Mouse (Mus musculus) B cell, adult 2 months (primary cell): ENCODE data around the gene Lsm3.
"Not testable (repeated sequence)": the region's sequence is repeated elsewhere in the genome, so short reads cannot be mapped to it uniquely, and the experiment has no call there.

Experiments
- DNase-seq, 2 experiments: peaks; one replicate each; pipeline ENCODE4 v3.0.0; 2022

Lsm3 gene

DNA sequence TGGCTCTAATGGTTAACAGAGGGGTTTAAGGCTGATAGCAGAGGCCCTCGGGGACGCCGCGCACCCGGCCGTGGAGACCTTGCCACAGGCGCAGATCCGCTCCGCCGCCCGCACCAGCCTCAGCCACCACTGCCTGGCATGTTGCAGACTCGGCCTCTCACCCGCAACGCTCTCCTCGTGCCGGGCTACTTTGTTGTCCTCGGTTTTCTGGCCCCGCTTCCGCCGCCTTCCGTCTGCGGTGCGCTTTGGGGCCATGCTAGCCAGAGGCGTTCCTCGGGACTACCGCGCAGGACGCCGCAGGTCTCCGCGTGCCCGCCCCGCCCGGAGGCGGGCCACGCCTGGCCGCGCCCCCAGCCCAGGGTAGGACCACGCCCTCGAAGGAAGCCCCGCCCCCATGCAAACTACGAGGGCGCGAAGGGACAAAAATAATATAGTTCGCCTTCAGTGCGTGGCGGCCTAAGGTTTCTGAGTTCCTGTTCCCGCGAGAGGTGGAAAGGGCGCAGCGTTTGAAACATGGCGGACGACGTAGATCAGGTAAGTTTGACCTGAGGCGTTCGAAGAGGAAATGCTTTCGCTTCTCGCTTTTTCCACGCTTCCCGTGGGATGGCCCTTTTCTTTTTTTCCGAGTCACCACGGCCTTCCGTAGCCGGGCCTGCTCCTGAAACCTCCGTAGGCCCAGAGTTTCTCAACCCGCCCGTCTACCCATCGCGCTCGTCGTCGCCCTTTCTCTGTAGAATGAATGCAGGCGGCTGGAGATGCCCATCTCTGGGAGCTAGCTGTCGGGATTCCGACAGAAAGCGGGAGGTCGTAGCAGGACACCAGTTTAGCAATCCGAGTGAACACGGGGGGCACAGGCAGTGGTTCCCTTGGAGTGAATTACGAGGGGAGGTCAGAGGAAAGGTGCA, at the start of gene Lsm3, which contains the start of gene Xpc:
Gene Lsm3, plus strand, starts transcription at position 384 of the 905 bp plus-strand sequence.
Gene Xpc, minus strand, starts transcription at position 344 of the 905 bp plus-strand sequence.
- peak; percentile 99 to 100 for DNase-seq

DNA sequence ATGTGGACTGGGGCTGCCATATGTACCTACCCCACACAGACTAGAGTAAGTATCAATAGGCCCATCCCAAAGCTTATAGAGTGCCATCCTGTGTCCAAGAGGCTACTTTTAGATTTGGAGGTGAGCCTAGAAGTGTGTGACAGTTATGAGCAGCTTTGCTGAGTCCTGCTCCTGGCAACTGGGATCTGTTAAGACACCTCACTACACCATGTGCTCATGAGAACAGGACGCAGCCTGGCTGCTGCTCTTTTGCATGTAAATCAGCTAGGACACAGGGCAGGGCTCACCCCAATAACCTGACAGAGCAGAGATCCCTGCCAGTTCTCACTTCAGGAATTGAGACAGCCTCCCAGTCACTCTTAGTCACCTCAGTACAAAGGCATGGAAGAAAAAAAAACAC, 48.6 kb upstream of the Lsm3 start:
- DNase-seq: no peak

DNA sequence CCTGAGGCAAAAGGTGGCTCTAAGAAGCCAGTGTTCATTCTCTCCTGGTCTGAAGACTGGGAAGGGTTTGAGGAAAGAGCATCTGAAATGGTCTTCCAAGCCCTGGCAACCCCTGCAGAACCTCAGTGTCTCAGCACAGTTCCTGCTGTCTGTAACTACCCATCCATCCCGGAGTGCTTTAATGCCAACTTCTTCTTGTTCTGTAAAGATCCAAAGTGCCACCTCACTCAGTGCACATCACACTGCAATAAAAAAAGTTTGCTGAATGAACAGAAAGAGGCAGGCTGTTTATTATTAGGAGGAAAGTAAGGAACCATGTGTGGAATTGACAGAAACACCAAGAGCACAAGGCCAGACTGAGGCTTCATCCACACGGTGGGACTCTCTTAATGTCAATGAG, 45.0 kb upstream of the Lsm3 start:
- DNase-seq: no peak

DNA sequence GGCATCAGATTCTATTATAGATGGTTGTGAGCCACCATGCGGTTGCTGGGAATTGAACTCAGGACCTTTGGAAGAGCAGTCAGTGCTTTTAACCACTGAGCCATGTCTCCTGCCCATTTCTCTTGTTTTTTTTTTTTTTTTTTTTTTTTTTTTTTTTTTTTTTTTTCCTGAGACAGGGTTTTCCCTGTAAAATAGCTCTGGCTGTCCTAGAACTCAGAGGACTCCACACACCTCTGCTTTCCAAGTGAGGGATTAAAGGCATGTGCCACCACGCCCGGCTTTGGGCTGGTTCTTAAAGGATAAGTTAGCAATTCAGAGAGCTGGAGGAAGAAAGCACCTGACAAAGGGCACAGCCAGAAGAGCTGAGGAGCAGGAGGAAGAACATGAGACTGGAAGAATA, 44.3 kb upstream of the Lsm3 start:
- not testable (repeated sequence) for DNase-seq

DNA sequence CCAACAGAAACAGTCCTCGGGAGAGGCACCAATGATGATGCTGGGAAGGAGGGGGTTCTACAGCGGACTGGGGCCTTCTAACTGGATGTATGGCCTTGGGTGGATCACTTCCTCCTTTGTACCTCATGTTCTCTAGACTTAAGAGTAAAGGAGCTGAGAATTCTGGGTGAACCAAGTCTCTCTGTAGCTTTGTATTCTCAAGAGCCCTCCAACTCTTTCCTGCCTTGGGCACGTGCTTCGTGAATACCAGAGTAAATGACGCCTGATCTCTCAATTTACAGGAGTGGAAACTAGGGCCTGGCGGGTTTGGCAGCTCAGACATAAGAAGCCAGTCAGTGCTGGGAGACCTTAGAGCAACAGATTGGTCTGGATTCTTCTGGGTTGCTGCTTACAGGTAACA, 43.4 kb upstream of the Lsm3 start:
- DNase-seq: peak; percentile 40 to 46

DNA sequence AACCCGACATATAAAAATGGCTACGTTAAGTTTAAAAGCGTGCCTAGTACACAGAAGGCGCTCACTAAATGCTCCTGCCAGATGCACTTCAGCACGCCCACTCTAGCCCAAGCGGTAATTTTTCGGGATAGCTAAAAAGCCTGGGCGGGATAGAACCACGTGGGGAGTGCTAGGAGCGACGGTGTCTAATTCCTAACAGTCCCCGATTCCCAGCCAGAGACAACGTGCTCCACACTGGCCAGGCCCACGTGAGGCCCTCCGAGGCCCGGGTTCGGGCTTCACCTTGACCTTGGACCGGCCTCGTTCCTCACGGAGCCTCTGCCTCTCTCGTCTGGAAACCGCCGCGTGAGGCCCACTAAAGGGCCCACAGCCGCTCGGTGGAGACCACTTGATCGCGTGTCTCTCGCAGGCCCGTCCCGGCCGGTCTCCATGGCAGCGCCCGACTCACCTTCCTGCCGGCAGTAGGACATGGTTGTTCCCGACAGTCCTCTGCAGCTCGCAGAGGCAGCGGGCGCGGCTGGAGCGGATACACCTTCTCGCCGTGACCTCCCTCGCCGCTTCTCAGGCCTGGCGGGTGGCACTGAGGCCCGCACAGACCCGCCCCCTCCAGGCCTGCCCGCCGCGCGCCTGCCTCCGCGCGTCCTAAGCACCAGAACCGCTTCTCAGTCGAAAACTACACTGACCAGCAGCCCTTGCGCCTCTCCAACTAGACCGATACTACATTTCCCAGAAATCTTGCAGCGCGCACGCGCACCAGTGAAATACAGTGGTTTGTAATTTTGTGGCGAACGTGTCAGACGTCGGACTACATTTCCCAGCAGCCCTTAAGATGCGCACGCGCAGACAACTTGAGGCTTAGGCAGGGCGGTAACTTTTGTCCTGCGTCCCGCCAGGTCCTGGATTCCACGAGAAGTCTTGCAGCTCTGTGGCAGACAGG, 42.6 kb upstream of the Lsm3 start, which contains the start of the genes Chchd4 and Tmem43:
Gene Chchd4, minus strand, starts transcription at position 679 of the 937 bp plus-strand sequence.
Gene Tmem43, plus strand, starts transcription at position 836 of the 937 bp plus-strand sequence.
- peak; percentile 97 for DNase-seq

DNA sequence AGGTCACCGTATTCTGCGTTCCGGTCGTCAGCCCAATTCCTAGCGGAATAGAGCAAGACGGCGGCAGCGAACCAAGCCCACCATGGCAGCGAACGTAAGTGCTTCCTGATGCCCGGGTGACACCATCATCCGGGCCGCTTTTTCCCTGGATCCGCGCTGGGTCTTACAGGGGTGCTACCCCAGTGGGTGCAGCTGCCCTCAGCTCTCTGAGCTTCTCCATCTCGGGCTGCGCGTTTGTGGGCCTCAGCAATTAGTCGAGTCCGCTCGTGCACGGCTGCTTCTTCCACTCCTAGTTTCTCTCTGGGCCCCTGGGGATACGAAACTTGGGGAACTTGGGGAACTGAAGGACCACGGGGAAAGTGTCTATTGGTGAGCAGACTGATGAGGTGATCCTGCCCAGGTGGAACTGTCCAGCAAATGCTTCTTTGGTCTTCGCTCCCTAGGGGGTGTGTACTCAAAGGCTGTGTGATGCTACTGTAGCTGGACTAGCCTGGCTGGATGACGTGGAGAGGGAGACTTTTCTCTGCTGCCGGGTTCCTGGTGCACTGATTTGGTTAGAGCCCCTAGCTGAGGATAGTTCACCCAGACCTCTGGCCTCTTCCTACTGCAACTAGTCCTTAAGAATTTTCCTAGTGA, 41.8 kb upstream of the Lsm3 start:
- DNase-seq: peak in 1 of 2 experiments; percentile 13

DNA sequence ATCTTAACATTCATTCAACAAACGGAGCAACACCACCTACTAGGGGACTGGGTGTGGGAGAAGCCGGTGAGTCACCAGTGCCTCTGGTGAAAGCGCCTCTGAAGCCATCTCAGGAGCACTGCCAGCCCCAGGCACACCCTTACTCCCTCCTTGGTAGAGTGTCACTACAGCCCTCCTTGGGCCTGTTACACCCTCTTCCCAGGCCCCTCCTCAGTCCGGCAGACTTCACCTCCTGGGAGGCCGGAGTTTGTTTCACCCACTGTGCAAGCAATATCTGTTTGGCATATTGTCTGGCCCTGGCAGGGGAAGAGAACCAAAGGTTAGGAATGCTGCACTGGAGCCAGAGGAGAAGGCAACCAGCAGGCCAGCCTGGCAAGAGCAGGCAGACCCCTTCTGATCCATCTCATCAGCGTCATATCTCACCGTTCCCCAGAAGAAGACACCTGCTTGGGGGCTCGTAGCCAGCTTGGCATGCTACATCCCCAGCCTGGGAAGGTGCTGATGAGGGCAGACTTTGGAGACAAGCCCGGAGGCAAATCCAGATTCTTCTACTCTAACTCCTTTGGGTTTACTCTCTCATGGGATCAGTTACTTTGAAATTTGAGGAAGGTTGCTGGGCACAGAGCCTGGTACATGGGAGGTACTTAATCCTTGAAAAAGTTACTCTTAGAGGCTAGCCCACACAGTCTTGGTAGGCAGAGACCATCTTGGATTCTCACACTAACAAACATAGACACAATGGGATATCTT, 41.1 kb upstream of the Lsm3 start:
- no peak for DNase-seq

DNA sequence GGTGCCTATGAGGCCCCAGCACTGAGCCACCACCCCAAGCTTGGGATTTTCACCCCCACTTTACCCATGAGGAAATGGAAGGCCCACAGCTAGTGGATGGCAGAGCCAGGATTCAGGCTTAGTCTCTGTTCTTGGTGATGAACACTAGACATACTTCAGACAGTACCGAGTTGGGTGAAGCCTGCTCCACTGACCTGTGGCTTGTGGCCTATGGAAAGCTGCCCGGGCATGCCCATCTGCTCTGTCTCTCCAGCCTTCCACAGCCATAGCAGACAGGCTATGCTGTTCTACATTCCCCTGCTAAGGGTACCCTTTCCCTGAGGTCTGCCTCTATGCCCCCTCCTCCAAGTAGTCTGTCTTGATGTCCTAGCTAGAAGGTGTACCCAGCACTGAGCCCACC, 39.2 kb upstream of the Lsm3 start:
- no peak for DNase-seq

DNA sequence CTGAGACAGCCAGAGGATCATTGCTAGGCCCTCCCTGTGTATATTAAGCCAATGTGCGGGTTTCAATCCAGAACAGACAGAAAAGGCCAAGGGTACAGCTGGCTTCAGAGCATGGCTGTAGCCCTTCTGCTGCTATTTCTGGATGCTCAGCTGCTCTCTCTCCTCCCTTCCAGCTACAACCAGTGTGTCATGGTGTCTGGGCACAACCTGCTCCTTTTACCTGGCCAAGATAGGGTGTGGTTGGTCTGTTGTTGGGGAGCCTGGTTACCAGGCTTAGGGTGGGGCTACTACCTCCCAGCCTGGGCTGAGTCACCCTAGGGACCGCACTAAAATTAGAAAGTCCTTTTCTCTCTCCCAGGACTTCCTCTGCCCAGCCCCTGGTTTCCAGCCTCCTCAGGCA, 32.4 kb upstream of the Lsm3 start:
- no peak for DNase-seq

DNA sequence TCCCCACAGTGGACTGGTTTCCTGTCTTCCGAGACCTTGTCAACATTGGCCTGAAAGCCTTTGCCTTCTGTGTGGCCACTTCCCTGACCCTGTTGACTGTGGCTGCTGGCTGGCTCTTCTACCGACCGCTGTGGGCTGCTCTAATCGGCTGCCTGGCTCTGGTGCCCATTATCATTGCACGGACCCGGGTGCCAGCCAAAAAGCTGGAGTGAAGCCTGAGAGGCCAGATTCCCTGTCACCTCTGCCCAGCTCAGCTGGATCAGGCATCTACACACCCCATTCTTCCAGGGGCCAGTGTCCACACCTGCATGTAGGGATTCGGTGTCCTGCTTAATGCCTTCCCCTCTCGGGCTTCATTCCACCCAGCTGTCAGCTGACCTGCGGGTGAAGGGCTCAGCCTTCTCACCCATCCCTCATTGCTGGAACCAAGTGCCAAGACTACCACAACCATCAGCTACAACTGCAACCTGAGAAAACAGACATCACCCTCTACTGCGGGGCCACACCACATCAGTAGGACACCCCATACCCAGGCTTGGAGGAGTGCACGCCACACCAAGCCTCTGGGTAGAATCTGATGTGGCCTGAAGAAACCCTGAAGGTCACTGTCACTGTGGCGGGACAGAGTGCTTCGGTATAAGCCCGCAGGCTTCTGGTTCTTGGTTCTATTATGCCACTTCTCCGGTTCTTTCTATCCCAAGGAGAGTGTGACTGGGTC, 28.8 kb upstream of the Lsm3 start:
- DNase-seq: no peak

DNA sequence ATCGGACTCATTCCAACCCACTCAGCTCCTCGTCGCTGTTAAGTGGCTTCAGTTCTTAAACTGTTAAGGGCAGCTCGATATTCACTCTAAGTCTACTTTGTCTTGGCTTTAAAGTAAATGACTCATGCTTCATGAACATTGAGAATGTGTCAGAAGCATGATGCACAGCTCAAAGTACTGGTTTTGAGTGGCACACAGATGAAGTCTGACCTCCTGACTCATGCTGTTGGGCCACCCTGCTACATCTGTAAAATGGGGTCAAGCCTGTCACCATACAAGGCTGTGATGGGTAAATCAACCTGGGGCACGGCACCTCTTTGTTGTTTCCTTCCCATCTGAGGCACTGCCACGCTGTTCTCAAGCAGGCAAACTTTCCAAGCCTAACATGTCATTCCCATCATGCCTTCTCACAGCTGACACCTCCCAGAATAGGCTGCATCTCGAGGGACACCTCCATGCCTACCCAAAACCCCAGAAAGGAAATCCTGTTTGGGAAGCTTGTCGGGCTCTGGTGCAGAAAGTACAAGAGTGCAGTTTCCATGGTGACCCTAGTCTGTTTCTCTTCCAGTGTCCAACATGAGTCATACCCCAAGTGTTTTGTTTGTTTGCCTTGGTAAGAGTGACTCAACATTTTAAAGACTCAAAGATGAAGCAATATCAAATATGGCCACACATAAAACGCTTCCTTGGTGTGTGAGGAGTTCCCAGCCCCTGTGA, 27.1 kb upstream of the Lsm3 start:
- DNase-seq: no peak

DNA sequence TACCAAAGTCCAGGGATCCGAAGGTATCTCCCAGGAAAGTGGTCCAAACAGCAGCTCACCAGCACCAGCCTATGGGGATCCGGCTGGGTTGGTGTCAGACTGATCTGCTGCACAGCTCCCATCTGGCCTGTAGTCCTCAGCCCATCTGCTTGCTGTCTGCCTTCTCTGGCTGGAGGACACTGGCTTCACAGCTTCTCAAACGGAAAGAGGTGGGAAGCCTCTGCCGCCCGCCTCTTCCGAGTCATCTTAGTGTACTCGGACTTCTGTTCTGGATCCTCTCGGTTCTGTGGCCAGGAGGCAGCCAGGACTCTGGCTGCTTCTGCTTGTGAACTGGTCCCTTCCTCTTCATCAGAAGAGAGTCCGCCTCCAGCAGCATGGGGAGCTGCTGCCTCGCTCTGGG, 25.9 kb upstream of the Lsm3 start:
- no peak for DNase-seq

DNA sequence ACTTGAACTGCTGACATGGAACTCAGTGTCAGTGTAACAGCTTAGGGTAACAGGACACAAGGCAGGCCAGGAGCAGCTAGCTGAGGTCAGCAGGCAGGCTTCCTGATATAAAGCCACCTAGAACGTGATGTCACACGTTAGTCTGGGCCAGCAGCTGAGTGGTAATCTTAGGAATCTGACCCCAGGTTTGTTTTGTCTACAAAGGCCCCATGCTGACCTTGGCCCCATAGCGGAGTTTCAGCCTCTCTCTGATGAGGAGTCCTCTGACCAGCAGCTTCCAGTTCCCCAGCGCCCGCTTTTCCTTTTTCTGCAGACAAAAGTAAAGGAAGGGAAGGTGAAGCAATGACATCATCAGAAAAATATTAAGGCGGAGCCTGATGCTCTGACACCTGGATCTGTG, 24.7 kb upstream of the Lsm3 start:
- no peak for DNase-seq

DNA sequence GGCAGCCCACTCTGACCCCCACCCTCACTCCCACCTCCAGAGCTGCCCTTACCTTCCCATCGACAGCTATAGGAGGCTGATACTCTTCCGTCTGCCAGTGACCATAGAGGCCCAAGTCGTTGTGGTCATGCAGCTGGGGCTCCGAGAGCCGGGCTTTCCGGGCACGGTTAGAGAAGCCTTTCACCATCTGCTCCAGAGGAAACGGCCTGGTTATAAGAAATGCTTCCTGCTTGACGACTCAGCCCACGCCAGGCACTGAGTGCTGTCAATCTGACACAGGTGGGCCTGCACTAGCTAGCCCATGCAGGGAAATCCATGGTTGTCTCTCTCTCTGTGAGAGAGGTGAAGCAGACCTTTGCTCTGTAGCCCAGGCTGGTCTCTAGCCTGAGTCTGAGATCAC, 22.7 kb upstream of the Lsm3 start:
- no peak for DNase-seq

DNA sequence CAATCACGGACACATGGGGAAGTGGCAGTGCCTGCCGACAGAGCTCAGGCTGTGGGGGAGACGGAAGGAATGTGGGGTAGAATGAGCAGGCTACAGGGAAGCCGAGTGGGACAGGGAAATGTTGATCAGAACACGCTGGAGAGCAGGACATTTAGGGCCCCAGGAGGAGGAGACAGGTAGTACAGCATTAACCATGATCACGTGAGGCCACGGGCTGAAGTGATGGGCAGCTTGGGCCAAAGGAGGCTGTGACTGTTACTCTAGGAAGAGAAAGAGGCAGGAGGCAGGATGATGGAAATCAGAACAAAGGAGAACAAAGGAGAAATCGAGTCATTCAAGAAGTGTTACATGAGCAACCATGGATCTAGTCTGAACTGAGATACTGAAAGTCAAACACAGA, 21.2 kb upstream of the Lsm3 start:
- no peak for DNase-seq

DNA sequence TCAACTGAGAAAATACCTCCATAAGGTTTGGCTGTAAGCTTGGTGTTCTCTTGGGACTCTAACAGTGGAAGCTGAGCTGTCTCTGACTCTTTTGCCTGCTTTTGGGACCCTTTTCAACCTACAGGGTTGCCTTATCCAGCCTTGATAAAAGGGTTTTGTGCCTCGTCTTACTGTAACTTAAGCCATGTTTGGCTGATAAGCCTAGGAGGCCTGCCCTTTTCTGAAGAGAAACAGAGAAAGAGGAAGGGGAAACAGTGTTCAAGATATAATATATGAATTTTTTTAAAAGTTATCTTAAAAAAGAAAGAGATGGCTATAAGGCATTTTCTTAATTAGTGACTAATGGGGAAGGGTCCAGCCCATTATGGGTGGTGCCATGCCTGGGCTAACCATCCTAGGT, 12.4 kb upstream of the Lsm3 start:
- no peak for DNase-seq

DNA sequence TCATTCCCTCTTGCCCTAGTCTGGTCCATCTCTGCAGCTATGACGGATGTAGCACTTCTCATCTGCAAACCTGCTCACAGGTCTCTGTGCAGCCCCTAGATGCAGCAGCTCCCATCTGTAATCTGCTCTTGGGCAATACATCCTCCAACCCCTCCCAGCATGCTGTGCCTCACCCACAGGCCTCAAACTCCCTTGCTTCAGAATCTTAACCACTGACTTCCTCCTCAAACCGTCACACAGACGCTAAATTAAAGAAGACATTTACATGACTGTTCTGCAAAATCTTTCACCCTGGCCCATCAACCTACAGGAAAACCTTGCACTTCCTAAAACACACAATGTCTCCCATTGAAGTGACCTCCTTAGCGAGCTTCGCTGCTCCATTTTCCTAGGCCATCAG, 9.7 kb upstream of the Lsm3 start:
- DNase-seq: no peak

DNA sequence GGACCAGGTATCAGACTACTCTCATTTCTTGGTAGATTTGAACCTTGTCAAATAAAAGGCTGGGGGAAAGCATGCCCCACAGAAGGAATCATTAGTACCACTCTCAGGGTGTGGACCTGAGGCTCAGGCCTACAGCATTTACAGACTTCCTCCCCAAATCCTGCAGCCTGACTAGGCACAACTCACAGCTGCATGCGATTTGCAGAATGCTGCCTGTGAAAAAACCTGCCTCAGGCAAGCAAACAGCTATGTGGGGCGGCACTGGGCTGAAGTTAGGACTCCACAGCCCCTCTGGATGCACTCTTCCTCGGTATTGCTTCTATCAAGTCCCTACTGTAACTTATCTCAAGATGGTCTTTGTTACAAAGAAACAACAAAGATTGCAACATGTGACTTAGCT, 7.7 kb upstream of the Lsm3 start:
- no peak for DNase-seq

DNA sequence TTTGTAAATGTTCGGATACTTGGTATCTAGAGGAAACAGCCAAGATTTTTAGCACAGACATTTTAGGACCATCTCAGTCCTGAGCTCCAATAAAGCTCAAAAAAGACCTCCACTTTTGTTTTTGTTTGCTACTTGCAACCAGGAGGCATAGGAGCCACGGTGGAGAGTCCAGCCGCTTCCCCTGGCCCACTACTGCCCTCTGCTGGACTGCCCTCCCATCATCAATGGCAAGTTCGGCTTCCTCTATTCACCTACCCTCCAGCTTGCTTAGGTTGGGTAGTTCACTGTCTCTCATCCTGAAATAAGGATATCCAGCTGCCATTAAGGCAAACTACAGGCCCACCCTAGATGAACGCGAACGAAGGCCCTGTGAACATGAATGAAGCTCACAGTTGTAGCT, 6.4 kb upstream of the Lsm3 start:
- peak; percentile 81 for DNase-seq

DNA sequence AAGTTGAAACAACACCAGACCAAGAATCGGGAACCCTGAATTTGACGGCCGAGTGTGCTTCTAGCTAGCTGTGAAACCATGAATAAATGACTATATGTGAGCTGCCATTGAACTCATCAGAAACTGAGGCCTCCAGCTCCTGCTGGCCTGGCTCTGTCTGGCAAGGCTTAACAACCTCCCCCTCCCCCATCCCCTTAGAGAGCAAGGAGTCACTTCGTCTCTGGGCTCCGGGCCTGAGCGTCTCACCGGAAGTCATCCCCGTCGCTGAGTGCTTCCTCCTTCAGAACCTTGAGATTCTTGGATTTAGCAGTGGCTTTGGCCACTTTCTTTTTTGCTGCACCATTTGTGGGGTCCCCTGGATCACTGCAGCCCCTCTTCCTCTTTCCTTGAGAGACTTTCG, 5.5 kb upstream of the Lsm3 start:
- DNase-seq: no peak
